Mouse (Mus musculus) testis, adult 2 months (tissue): ENCODE data around the gene Cd109.

Experiments used
- CTCF ChIP-seq: fragments of 200-500 bp; IDR thresholded peaks from 2 replicates; pipeline ENCODE4 v1.5.1; 2012; ENCODE audit warnings: low read depth, mild to moderate bottlenecking, inconsistent platforms, low read length, moderate library complexity; ENCODE audit not compliant: control insufficient read depth, insufficient read depth, insufficient replicate concordance
- POLR2A ChIP-seq: fragments of 200-500 bp; IDR thresholded peaks from 2 replicates; pipeline ENCODE4 v1.6.1; 2012; ENCODE audit warnings: low read depth, mild to moderate bottlenecking, inconsistent platforms, low read length, moderate library complexity; ENCODE audit not compliant: control insufficient read depth

DNA sequence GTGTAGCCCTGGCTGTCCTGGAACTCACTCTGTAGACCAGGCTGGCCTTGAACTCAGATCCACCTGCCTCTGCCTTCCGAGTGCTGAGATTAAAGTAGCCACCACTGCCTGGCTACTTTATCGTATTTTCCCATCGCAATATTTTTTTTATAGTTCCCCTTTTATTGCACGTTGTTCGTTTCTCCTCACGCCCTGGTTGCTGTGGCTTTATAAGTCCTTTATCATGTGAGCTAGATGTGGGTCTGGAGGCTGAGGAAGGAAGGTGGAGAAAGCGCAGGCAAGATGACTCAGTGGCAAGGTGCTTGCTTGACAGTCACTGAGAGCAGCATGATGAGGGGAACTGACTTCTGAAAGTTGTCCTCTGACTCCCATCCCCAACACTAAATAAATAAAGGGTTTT, 36.5 kb upstream of the Cd109 start:
- TF ChIP-seq CTCF = no peak
- no peak for TF ChIP-seq POLR2A
